Mouse (Mus musculus) gastrocnemius, postnatal 10 days (tissue): ENCODE data around the gene Gpn2. TPM values are rescaled to one million over a fixed set of nuclear protein-coding genes. Genes with fewer than 3 reads are reported as not detected.

ENCODE experiments used
- DNase-seq: peaks from one replicate; pipeline ENCODE4 v3.0.0; 2021; ENCODE audit warnings: mixed read lengths
- microRNA-seq, 2 experiments: library from miRNA; unstranded; fragments of <30 nt; microRNA quantifications; one replicate each; pipeline ENCODE4 v1.2.0; 2021
- total RNA-seq, 2 experiments: library from RNA; stranded (reverse); gene quantifications; 2 replicates each; pipeline ENCODE4 v1.2.3; 2021

The Gpn2 gene
- total RNA-seq, 2 experiments from 2014 or later = 5.6 TPM

DNA sequence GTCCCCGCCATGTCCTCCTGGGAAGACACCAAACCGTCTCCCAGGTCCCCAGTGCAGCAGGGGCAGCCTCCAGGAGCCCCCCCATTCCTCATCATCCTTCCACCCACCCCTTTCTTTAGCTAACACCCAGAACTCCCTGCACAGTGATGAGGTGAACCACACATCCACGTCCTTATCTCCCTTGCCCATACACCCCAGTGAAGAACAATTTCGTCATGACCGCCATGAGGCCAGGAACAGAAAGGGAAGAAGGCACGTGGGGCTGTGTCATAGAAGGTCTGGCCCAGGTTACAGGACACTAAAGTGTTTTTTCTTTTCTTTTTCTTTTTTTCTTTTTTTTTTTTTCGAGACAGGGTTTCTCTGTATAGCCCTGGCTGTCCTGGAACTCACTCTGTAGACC is 40.7 kb downstream of the Gpn2 start:
- DNase-seq = no peak

DNA sequence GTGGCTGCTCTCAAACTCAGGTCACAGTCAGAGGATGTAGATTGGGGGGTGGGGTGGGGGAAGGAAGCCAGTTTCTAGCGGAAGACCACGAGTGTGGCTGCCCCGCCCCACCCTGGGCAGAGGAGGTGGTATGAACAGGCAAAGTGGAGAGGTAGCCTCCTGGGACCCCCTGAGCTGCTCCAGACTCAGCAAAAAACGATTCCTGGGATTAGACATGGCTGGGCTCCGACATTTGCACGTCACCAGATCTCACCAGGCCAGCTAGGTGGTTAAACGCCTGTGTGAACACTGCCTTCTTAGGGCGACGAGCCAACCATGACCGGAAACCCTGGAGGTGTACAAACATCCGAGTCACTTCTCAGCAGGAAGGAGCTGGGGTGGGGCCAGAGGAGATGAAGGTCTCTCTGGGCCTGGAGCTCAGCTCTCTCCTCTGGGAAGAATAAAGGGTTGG is 41.5 kb downstream of the Gpn2 start:
- DNase-seq = no peak

DNA sequence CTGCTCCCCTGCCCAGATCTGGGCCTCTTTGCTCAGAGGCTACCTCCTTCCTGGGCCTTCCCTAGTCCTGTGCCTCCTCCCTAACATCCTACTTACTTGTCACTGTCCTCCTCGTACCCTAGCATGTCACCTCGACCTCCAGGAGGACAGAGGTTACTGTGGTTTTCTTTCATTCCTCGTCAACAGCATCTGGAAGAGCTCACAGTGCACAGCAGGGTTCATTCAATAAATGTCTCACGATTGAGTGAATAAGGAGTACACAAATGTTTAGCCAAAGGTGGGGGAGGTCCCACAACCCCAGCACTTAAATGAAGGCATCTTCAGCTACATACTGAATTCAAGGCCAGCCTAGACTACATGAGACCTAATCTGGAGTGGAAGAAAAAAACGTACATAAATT is 42.1 kb downstream of the Gpn2 start:
- no peak for DNase-seq

DNA sequence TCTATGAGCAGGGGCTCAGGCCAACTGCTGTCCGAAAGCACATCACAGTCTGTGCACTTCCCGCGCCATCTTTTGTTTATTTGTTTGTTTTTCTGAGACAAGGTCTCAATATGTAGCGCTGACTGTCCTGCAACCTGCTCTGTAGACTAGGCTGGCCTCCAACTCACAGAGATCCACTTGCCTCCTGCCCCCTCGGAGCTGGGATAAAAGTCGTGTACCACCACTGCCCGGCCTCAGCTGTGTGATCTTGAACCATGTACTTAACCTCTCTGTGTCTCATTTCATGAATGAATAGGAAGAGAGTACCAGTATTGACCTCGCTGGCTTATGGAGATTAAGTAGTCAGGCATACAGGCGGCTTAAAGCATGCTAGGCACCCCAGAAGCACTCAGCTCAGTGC is 42.5 kb downstream of the Gpn2 start:
- no peak for DNase-seq

DNA sequence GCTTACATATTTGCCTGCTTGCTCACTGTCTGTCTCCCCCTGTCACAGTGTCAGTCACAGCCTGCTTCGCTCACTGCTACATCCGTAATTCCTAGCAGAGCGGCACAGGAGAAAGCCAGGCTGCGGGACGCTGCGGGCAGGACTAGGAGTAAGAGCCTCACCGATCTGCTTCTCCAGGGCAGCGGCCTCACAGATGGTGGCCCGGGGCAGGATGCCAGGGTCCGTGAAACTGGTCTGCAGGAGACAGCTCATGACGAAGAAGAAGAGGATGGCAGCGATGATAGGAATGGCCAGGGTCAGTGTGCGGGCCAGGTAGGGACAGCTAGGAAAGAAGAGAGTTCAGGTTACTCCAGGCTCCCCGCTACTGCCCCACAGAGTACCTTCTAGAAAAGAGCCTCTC is 42.9 kb downstream of the Gpn2 start:
- no peak for DNase-seq

DNA sequence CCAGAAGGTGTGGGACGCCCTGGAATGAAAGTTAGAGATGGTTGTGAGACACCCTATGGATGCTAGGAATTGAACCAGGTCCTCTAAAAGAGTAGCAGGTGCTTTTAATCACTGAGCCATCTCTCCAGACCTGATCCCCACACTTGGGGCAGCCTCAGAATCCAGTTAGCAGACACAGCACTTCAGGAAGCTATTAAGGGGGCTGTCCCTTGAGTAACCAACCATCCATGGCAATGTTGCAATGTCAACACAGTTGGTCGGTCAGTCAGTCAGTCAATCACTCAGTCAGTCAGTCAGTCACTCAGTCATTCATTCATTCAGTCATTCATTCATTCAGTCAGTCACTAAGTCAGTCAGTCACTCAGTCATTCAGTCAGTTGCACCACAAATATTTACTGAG is 44.4 kb downstream of the Gpn2 start:
- DNase-seq = no peak

DNA sequence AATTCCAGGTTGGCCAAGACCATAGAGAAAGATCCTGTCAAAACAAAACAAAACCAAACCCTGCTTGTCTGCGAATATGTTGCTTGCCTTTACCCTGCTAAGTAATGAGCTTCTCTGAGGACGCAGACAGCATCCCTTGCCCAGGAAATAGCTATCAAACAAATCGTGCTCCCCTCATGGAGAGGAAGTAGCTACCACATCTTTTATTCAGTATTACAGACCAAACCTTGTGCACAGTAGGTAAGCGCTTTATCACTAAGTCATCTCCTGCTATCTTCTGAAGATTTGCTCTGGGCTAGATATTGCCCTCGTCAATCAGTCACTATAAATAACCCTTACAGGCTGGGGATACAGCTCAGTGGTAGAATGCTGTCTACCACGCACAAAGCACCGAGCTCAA is 45.0 kb downstream of the Gpn2 start:
- DNase-seq = no peak

DNA sequence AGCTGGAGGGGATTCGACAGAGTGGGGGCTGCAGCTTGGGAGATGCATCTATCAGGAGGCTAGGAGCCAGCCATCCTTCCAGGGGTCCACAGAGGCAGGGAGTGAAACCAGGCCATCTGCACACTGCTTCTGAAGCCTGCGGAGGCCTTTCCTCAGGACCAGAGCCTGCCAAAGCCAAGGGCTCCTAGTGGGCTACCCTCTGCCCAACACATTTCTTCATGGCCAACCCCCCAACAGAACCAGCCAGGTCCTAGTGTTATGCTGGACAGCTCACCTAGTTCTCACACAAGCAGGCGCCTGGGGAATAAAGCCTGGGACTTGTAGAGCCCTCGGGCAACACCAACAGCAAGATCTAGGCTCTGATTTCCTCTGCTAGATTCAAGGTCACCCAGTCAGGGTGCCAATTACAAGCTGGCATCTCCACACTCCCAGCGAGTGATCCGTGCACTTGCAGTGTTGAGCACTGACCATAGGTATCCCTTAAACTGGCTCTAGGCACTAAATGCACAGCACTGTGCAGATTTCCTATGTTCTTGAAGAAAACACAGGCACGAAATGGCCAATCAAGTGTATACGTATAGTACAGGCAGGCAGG is 46.3 kb downstream of the Gpn2 start:
- no peak for DNase-seq

DNA sequence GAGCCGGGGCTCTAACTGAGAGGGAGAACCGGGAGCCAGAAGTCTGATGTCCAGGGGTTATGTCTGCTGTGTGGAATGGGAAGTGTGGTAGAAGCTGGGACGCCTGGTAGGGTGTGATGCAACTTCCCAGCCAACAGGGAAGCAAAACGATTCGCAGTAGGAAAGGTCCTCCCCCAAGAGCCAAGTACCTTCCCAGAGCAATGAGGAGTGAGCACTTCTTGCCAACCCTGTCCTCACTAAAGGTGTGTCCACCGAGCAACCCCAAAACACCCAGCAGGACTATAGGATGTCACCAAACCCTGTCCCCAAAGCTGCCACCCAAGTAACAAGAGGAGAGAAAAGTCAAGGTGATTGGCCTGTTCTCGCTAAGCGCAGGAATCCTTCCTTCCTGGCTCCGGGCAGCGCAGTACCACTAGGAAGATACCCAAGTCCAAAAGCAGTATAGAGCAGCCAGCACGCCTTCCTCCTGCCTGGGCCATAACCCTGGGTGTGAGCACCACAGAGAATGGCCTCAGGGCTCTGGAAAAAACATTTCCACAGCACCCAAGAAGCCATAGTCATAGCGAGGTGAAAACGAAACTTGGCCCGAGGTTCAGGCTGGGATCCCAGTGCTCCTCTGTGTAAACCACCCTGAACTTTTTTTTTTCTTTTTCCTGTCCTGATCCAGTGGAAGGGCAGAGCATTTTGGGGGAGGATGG is 47.1 kb downstream of the Gpn2 start:
- no peak for DNase-seq

DNA sequence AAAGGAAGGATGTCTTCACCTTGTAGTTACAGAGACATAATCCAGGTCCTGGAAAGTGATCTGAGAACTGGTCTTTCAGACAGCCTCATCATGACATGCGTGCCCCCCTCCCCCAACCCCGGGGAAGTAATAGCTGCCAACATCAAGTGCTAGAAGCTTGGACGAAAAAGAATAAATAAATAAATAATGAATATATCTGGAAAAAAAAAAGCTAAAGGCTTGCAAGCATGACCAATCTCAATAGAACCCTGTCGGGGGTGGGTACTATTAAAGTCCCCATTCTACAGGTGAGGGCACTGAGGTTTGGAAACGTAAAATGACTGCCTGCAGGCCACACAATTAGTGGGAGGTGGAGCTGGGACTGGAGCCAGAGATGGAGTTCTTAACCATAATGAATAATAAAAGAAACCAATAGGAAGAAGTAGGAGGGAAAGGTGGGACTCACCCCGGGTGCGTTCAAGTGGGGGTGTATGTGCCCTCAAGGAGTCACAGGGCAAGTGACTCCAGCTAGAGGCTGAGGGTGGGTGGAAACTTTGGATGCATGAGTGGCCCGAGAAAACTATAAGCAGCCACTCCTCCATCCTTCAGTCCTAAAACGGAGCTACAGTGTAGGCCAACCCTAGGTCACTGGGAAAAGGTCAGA is 47.7 kb downstream of the Gpn2 start:
- no peak for DNase-seq

DNA sequence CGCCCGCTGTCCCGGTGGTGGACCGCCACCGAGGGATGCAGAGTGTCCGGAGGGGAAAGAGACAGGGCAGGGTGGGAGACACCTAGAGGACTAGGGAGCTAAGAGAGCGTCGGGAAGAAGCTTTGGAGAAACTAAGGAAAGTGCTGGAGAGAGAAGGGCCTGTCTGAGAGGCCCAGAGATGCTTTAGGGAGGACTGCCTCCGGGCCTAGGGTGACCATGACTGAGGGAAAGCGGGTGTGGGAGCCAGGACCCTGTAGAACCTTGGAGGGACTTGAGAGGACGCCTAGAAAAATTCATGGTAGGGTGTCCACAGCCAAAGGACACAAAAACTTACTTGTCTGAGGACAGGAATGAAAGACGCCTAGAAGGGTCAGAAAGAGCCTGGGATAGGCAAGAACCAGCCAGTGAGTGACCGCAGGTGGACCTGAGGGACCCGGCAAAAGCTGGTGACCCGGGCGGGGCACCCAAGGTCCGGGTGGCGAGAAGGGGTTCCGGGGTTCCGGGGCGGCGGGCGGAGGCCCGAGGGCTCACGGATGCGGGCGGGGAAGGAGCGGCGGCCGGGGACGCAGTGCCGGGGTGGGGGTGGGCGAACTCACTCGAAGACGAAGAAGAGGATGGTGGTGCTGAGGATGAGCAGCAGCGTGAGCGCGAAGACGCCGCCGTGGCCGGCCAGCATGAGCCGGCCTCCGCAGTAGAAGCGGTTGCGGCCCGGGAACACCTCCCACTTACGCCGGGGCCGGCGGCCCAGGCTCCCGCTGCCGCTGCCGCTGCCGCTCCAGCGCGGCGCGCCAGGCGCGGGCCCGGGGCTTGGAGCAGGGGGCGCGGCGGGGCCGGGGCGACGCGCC is 48.5 kb downstream of the Gpn2 start:
- DNase-seq = peak; percentile 55

DNA sequence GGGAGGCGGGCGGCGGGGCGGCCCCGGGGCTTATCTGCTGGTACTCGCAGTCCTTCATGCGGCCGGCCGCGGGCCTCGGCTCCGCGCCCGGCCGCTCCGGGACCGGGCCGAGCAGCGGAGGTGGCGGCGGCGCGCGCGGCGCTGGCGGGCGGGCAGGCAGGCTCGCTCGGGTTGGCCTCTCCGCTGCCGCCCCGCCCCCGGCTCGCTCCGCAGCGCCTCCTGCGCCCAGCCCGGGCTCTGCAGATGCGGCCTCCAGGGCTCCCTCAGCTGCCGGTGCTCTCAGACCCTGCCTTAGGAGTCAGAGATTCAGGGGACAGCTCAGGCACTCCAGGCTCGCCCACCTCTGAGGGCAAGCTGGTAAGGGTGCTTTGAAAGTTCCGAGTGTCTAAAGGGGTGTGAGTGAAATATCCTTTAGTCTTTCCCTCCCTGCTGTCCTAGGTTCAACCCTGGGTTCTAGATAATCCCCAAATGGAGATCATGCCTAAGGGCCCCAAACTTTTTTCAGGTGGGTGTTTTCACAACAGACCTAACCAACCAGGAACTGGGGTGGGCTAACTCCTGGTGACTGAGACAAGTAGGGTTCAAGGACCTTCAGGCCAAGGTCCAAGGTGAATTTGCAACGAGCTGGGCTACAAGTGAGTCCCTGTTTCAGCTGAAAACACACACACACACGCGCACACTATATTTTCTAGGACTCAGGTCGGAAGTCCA is 49.3 kb downstream of the Gpn2 start:
- DNase-seq = peak; percentile 90

DNA sequence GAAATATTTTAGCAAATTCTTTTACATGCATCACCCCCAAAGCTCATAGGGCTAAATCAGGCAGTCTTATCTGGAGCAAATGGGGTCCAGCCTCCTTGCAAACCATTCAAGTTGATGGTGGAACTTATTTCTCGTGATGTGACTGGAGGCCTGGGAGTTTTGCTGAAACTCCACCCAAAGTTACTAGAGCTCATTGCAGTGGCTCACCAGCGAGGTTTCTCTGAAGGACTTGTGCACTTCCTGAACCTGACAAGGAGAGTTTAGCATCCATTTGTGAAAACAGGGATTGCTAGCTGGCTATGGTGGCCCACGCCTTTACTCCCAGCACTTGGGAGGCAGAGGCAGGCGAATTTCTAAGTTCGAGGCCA is 49.9 kb downstream of the Gpn2 start:
- no peak for DNase-seq

Small RNAs within 50 kb of the gene (microRNA-seq; reads per million reads assigned to microRNA genes)
- gene Gm23158 = 0 reads per million in 2 experiments

Other genes with a start within 250 kb of the Gpn2 start
- 10 to 100 TPM; 48.9 to 49.0 TPM for gene Wdtc1, start 230.9 kb upstream of the Gpn2 start, total RNA-seq
- gene Slc9a1, start 214.7 kb upstream of the Gpn2 start, total RNA-seq = 10 to 100 TPM; 17.0 to 22.7 TPM
- gene Tent5b, start 104.2 kb upstream of the Gpn2 start, total RNA-seq = under 1 TPM; 0.18 to 0.38 TPM
- gene Trnp1, start 85.8 kb upstream of the Gpn2 start, total RNA-seq = 1 to 10 TPM; 2.2 to 2.7 TPM
- not detected for gene Kdf1, start 65.4 kb upstream of the Gpn2 start, total RNA-seq
- 10 to 100 TPM; 53.3 to 62.3 TPM for gene Nudc, start 38.4 kb upstream of the Gpn2 start, total RNA-seq
- gene Nr0b2, start 31.0 kb upstream of the Gpn2 start, total RNA-seq = under 1 TPM in 1 of 2 experiments, not detected in 1; 0.23 TPM
- 1 to 10 TPM; 4.6 to 5.1 TPM for gene Gpatch3, start 9.6 kb upstream of the Gpn2 start, total RNA-seq
- gene Sfn, start 17.8 kb downstream of the Gpn2 start, total RNA-seq = 1 to 10 TPM; 1.6 TPM
- 10 to 100 TPM; 21.6 to 27.6 TPM for gene Zdhhc18, start 65.8 kb downstream of the Gpn2 start, total RNA-seq
- gene Pigv, start 88.3 kb downstream of the Gpn2 start, total RNA-seq = 10 to 100 TPM; 10.2 to 10.6 TPM
- 10 to 100 TPM; 33.5 to 44.1 TPM for gene Arid1a, start 172.4 kb downstream of the Gpn2 start, total RNA-seq